ENCODE assay signal across 8 mouse cellular contexts in genomic region chr7:44303346-44304340, GRCm38 (mm10). TPM values are rescaled to one million over a fixed set of nuclear protein-coding genes. Genes with fewer than 3 reads are reported as not detected.
DNase-seq lines count a peak whose midpoint lies in the region; ATAC-seq and TF ChIP-seq lines count a peak whose summit lies in the region.

No protein-coding gene starts in this region.

- WGBS in embryonic facial prominence, embryonic 12.5 days, result 83% methylated on average over 14 of the region's 14 CpGs

- peak overlapping the region; percentile 69 for H3K4me2 ChIP-seq in embryonic facial prominence, embryonic 12.5 days (replicated peaks)

- no peaks in the 10 kb centered on the region for H3K36me3 ChIP-seq in embryonic facial prominence, embryonic 12.5 days

- H3K9ac ChIP-seq in embryonic facial prominence, embryonic 12.5 days, result peak overlapping the region; percentile 86

- TF ChIP-seq CTCF in left cerebral cortex, adult 2 months (IDR thresholded peaks at IDR 0.05), result no peak

- H3K9me3 ChIP-seq in embryonic facial prominence, embryonic 12.5 days, result no peaks in the 10 kb centered on the region

- peaks cover 13% of the 10 kb centered on the region; the same call in 1 of the 2 replicates for H3K4me1 ChIP-seq in embryonic facial prominence, embryonic 12.5 days

- no peak for DNase-seq in left cerebral cortex, adult 2 months (ENCODE audit: extremely low spot score in 1 of 2, low spot score in 2 of 2)
- DNase-seq in left cerebral cortex, adult 9 months (ENCODE audit: low spot score in 2 of 2), result no peak
- peak; percentile 6 for DNase-seq in induced T-regulatory cell, adult 2 months (ENCODE audit: low read depth)
- peak; percentile 10 for DNase-seq in naive thymus-derived CD4-positive, alpha-beta T cell, adult 2 months (ENCODE audit: low read depth)
- no peak for DNase-seq in frontal cortex, postnatal 25 days (ENCODE audit: low spot score in 2 of 2)
- no peak for DNase-seq in spleen, postnatal 10 days (ENCODE audit: low spot score in 2 of 2)

- H3K27me3 ChIP-seq in embryonic facial prominence, embryonic 12.5 days, result peaks cover 13% of the 10 kb centered on the region; the same call in 1 of the 2 replicates

- ATAC-seq in embryonic facial prominence, embryonic 12.5 days (ENCODE audit: insufficient number of reproducible peaks, insufficient read depth, low FRiP score, low TSS enrichment), result no peak
- ATAC-seq in monocyte, adult 5-6 weeks (replicated peaks; ENCODE audit: insufficient number of reproducible peaks, low FRiP score, low TSS enrichment, poor library complexity, severe bottlenecking), result no peak

- peak overlapping the region; percentile 83 for H3K4me3 ChIP-seq in left cerebral cortex, adult 2 months
- peak overlapping the region; percentile 68 for H3K4me3 ChIP-seq in embryonic facial prominence, embryonic 12.5 days

- intact Hi-C loops in left cerebral cortex, adult 2 months (cut with DNase I), result loop anchor here (2.0 kb wide), 1 partner anchor 41 kb away; no protein-coding TSS in a partner anchor

- H3K27ac ChIP-seq in left cerebral cortex, adult 2 months, result peak overlapping the region; percentile 98
- peak overlapping the region; percentile 93 for H3K27ac ChIP-seq in embryonic facial prominence, embryonic 12.5 days

RNA-seq across cellular contexts. Expression of gene Clec11a, which starts 3.1 kb away (rescaled TPM):
- total RNA-seq in left cerebral cortex, adult 2 months (2021), result 1 to 10 TPM; 4.3 TPM
- polyA plus RNA-seq in embryonic facial prominence, embryonic 12.5 days (2016; fragmentation: Nextera tagmentation; extraction: Ambion mirVana), result 1.9 and 2.3 TPM in 2 replicates
- total RNA-seq in monocyte, adult 5-6 weeks (2017), result 0.49 to 1.6 TPM (median 0.85 TPM) in 3 replicates

RNA-seq across cellular contexts. Expression of gene Shank1, which starts 6.4 kb away (rescaled TPM):
- total RNA-seq in left cerebral cortex, adult 2 months (2021), result 100 to 1,000 TPM; 637 to 705 TPM
- 2.4 and 3.8 TPM in 2 replicates for polyA plus RNA-seq in embryonic facial prominence, embryonic 12.5 days (2016; fragmentation: Nextera tagmentation; extraction: Ambion mirVana)
- 0.19 to 1.2 TPM in 2 of 3 replicates, not detected in the other for total RNA-seq in monocyte, adult 5-6 weeks (2017)

RNA-seq across cellular contexts. Expression of gene Gm15517, which starts 42.4 kb away (rescaled TPM):
- total RNA-seq in left cerebral cortex, adult 2 months (2021), result not detected
- not detected in 2 replicates for polyA plus RNA-seq in embryonic facial prominence, embryonic 12.5 days (2016; fragmentation: Nextera tagmentation; extraction: Ambion mirVana)
- total RNA-seq in monocyte, adult 5-6 weeks (2017), result not detected in 3 replicates

RNA-seq across cellular contexts. Expression of gene Acp4, which starts 46.5 kb away (rescaled TPM):
- not detected for total RNA-seq in left cerebral cortex, adult 2 months (2021)
- polyA plus RNA-seq in embryonic facial prominence, embryonic 12.5 days (2016; fragmentation: Nextera tagmentation; extraction: Ambion mirVana), result 0.10 TPM in 1 of 2 replicates, not detected in the other
- not detected in 3 replicates for total RNA-seq in monocyte, adult 5-6 weeks (2017)

RNA-seq across cellular contexts. Expression of gene 2410002F23Rik, which starts 57.1 kb away (rescaled TPM):
- 10 to 100 TPM; 70.1 to 80.9 TPM for total RNA-seq in left cerebral cortex, adult 2 months (2021)
- polyA plus RNA-seq in embryonic facial prominence, embryonic 12.5 days (2016; fragmentation: Nextera tagmentation; extraction: Ambion mirVana), result 208 and 212 TPM in 2 replicates
- 28.3 to 44.7 TPM (median 44.0 TPM) in 3 replicates for total RNA-seq in monocyte, adult 5-6 weeks (2017)

Comparison
In these comparisons a context has a peak if more than half of its experiments do, and no peak if none do; other contexts are left out.
1. DNase-seq: peak in induced T-regulatory cell, adult 2 months (single experiment) and naive thymus-derived CD4-positive, alpha-beta T cell, adult 2 months (single experiment); none in left cerebral cortex, adult 2 months (0 of 2), left cerebral cortex, adult 9 months (0 of 2), frontal cortex, postnatal 25 days (0 of 2) and spleen, postnatal 10 days (0 of 2).
2. RNA of gene Shank1, which starts 6.4 kb away (total RNA-seq): 637 to 705 TPM in left cerebral cortex, adult 2 months; 0.19 to 1.2 TPM in monocyte, adult 5-6 weeks; every median in the first group is over 100 times any median in the second.